Mouse (Mus musculus) bone marrow, adult 2 months (tissue): ENCODE results near the gene Chek1.

Experiments used
- CTCF ChIP-seq: fragments of 200-500 bp; IDR thresholded peaks from 2 replicates; pipeline ENCODE4 v1.5.1; 2011; ENCODE audit warnings: low read length, control low read depth; ENCODE audit not compliant: control insufficient read depth, insufficient read depth
- POLR2A ChIP-seq: fragments of 200-500 bp; IDR thresholded peaks from 2 replicates; pipeline ENCODE4 v1.6.1; 2011; ENCODE audit warnings: low read depth, mild to moderate bottlenecking, control low read depth, low read length, borderline replicate concordance; ENCODE audit not compliant: control insufficient read depth

DNA sequence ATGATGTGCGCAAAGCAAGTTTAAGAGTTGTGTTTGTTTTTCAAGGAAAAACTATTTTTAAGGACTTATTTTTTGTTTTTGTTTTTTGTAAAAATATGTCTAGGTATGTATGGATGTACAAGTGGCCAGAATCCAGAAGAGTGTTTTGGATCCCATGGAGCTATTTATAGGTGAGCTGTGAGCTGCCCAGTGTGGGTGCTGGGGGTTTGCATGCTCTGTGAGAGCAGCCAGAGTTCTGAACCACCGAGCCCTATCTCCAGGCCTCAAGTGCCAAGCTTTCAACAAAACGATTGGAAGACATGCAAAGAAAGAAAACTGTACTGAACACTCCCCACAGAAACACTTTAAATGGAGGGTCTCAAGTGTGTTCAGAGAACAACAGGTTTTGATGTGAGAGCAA, 20.9 kb downstream of the Chek1 start:
- TF ChIP-seq POLR2A (no peak), CTCF (no peak)
